Mouse (Mus musculus): ENCODE data around the gene Sfpq.

DNA sequence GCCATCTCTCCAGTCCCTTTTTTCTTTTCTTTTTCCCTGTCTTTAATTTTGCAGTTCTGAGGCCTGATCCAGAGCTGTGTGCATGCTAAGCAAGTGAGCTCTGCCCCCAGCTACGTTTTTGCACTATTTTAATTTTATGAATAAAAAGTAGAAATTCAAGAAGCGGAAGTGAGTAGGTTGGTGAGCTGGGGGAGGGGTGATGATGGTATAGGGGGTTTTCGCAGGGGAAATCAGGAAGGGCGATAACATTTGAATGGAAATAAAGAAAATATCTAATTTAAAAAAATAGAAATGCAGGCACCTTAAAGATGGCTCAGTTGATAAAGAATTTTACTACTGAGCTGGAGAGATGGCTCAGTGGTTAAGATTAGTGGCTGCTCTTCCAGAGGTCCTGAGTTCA lies 22.4 kb downstream of the Sfpq start:
- no peak for TF ChIP-seq CTCF (IDR thresholded peaks at IDR 0.05; ENCODE audit: extremely low read depth, insufficient read length, insufficient replicate concordance, low read depth, low read length)
- no peak for TF ChIP-seq POLR2A (IDR thresholded peaks at IDR 0.05; ENCODE audit: low read depth, low read length)

All from small intestine, adult 2 months (tissue).